Mouse (Mus musculus): ENCODE measurements around the gene Ppid.

DNA sequence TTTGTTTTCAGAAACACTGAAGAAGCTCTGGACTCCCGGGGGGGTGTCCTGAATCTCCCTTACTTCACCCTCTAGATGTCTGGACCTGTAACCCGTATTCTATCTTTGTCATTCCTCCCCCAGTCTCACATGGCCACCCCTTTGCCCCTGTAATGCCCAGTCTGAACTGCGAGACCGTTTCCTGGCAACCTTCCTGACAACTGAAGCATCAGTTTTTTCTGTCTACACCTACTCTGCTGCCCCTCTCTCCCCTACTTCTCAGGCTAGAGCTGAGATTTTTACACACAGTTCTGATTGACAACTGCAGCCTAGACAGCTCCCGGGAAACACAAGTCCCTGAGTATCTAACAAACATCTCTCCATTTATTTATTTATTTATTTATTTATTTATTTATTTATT is 14.3 kb upstream of the Ppid start:
- no peak for TF ChIP-seq POLR2A (IDR thresholded peaks at IDR 0.05; ENCODE audit: low read depth, low read length)
- TF ChIP-seq CTCF (IDR thresholded peaks at IDR 0.05; ENCODE audit: extremely low read depth, insufficient read length, insufficient replicate concordance, low read depth, low read length): no peak

Measured in small intestine, adult 2 months (tissue).